Mouse (Mus musculus): ENCODE data around the gene Acad9.
"Not testable (repeated sequence)": the region's sequence is repeated elsewhere in the genome, so short reads cannot be mapped to it uniquely, and the experiment has no call there.

Gene Acad9

DNA sequence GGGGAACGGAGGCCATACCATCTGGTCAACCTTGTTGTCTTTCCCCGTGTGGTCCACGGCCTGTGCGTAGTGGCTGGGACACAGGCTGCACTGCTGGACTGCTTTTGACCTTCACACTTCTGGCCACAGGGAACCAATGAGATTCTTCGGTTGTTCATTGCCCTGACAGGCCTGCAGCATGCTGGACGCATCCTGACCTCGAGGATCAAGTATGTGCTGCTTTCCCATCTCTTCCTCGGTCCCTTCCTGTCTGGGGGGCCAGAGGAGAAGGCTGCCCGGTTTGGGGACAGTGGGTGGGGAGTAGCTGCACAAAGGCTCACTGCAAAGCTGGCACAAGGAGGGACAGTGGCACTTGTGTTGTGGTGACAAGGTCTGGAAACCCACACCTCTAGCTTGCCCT, 21.8 kb downstream of the Acad9 start:
- DNase-seq (ENCODE audit: low spot score in 2 of 2): no peak

DNA sequence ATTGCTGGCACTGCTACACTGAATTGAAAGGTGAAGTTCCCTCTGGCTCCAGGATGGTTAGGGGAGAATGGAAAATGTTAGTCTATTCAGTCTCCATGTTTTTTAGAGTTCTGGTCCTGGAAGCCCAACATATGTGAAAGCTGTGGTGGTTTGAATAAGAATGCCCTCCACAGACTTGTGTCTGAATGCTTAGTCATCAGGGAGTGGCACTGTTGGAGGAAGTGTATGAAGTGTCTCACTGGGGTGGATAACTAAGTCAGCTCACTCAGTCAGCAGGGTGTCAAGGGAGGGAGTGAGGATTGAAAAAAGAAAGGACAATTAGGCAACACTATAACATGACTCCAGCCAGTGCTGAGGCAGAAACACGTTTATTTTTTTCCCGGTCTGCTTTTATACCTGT, 29.6 kb downstream of the Acad9 start:
- DNase-seq (ENCODE audit: low spot score in 2 of 2): no peak

DNA sequence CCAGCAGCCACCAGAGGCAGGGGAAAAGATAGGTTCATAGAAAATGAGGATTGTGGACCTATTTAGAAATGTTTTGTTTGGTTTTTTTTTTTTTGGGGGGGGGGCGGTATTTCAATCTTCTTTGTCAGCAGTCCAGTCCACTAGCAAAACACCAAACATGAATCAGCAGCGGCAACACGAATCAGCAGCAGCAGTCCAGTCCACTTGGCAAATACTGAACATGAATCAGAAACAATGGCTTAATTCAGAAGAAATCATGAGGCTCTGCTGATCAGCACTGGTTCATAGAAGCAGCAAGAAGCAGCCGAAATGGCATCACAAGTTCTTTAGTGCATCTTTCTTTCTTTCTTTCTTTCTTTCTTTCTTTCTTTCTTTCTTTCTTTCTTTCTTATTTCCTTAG, 50.3 kb downstream of the Acad9 start:
- DNase-seq (ENCODE audit: low spot score in 2 of 2): no peak

DNA sequence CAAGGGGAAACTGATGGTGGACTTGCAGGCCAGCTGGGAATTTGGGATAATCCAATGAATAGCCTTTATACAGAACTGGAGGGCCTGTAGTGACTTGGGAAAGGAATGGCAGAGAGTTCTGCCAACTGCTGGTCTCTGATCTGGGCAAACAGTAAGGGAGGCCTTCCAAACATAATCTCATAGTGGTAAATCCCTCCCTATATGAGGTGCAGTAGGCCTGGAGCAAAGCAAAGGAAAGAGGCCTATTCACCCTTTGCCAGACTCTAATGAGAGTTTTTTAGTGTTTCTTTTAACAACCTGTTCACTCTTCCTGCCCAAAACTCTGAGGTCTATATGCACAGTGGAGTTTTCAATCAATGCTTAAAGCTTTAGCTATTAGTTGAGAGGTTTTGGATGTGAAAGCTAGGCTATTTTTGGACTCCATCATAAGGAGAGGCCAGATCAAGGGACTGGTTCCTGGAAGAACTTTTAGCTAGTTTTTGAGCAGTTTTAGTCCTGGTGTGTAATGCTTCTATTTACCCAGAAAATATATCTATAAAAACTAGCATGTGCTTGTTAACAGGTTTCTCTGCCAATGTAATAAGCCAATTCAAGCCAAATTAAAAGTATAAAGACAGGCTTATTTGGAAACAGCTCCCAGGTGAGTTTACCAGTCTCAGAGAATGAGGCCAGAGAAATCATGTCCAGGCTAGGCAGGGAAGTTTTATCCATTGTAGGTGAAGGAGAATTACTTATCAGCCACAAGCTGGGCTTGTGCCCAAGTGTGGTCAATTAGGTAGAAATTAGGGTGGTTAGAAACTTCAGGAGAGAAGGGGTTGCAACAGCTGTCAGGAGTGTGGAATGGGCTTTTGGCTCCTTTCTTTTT, 54.1 kb downstream of the Acad9 start:
- no peak for DNase-seq (ENCODE audit: low spot score in 2 of 2)

DNA sequence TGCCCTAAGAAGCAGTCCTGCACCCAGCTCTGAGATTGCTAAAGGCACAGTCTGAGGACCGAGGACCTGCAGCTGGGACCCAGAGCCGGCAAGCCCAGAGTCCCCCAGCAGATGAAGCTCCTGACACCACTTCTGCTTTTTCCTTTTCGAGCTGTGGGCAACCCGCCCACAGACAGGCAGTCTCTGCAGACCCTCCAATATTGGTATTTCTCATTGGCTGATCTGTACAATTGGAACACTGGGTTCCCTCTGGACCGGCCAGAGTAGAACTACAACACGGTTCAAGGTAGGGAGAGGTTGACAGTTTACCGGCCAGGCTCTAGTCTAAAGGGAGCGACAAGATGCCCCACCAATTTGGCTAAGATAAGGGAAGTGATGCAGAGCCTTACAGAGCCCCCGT, 60.4 kb downstream of the Acad9 start:
- not testable (repeated sequence) for DNase-seq (ENCODE audit: low spot score in 2 of 2)

DNA sequence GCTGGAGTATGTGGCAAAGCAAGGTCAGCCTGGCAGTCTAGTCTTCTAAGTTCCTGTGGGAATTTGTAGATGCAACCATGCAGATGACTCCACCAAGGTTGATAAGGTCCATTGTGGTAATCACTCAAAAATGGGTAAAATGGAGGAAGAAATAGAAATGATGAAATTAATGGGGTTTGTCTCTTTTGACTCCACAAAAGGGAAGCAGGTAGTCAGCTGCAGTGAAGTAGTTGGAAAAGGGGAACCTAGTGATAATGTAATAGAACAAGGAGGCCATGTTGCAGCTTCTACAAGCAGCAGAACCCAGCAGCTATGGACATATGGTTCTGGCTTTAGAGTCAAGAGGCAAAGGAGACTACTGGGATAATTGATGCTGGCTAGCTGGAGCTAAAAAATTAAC, 70.4 kb downstream of the Acad9 start:
- DNase-seq (ENCODE audit: low spot score in 2 of 2): no peak

DNA sequence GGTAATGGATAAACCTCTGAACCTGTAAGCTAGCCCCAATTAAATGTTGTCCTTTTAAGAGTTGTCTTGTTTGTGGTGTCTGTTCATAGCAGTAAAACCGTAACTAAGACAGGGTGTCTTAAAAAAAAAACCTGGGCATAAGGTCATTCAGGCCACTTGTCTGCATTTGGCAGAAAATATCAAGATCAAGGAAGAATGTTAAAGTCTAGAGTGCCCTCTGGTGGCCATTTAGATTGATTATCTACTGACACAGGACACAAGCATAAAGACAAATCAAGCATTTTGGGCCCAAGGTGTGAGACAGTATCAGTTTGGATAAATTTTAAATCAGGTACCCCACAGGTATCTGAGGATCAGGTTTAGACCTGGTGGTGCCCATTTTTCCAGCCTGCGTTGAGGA, 71.8 kb downstream of the Acad9 start:
- DNase-seq (ENCODE audit: low spot score in 2 of 2): no peak

DNA sequence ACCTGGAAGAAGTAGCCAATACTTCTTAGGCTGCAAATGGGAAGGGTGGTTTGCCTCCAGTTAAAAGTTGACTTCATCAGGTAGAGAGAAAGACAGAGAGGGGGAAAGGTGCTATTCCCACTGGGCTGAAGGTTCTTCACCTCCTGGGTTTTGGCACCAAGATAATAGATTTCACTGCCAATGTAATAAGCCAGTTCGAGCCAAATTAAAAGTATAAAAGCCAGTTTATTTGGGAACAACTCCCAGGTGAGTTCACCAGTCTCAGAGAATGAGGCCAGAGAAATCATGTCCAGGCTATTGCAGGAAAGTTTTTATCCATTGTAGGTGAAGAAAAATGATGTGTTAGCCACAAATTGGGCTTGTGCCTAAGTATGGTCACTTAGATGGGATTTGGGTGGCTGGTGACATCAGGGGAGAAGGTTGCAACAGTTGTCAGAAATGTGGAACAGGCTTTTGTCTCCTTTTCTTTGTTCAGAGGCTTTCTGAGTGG, 72.4 kb downstream of the Acad9 start:
- DNase-seq (ENCODE audit: low spot score in 2 of 2): no peak

DNA sequence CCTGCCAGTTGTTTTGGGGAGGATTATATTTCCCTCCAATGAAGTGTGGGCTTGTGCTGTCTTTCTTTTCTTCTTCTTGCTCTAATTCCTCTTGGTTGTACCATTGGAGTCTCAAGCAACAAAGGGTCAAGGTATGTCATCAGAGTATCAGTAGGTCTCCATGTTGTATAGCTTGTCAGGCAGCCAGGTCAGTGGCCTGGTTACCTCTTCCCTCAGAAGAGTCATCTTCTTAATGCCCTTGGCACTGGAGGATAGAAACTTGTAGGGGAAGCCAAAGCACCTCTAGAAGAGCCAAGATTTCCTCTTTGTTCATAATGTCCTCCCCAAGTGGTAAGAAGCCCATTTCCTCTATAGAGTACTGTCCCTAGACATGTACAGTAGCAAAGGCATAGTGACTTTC, 73.2 kb downstream of the Acad9 start:
- no peak for DNase-seq (ENCODE audit: low spot score in 2 of 2)

Data from right cerebral cortex, adult 2 months (tissue).